Mouse (Mus musculus) splenic B cell, adult 2 months (primary cell): ENCODE data around the gene Ofcc1.

Experiments
- DNase-seq: peaks from one replicate; pipeline ENCODE4 v3.0.0-alpha.2; 2011; ENCODE audit warnings: low read depth, low spot score
- H3K27me3 ChIP-seq: 2 replicates; pipeline ENCODE4 v1.6.1; 2012; ENCODE audit warnings: mild to moderate bottlenecking, low read length, moderate library complexity, mixed read lengths; ENCODE audit not compliant: control insufficient read depth, poor library complexity, insufficient read depth, severe bottlenecking
- H3K36me3 ChIP-seq: 2 replicates; pipeline ENCODE4 v1.6.1; 2012; ENCODE audit warnings: mild to moderate bottlenecking, low read length, moderate library complexity, mixed read lengths; ENCODE audit not compliant: control insufficient read depth, poor library complexity, insufficient read depth, severe bottlenecking

Ofcc1 gene

GRCm38 (mm10) chr13:40361288-40361687, at the start of gene Ofcc1:
Gene Ofcc1, minus strand, starts transcription at chr13:40361450.
- no peak for DNase-seq
- H3K27me3 ChIP-seq, result no peaks in the 10 kb centered on the region
- no peaks in the 10 kb centered on the region for H3K36me3 ChIP-seq

GRCm38 (mm10) chr13:40390120-40390519, 28.9 kb upstream of the Ofcc1 start:
- Histone ChIP-seq H3K36me3 (no peaks in the 10 kb centered on the region), H3K27me3 (no peaks in the 10 kb centered on the region)
- DNase-seq, result no peak

- no peaks in the 10 kb centered on the region for H3K36me3 ChIP-seq
- no peaks in the 10 kb centered on the region for H3K27me3 ChIP-seq
- DNase-seq, result no peak
These were observed 26.2 kb upstream of the Ofcc1 start for GRCm38 (mm10) chr13:40387446-40387845.

GRCm38 (mm10) chr13:40384962-40385361, 23.7 kb upstream of the Ofcc1 start:
- H3K27me3 ChIP-seq, result no peaks in the 10 kb centered on the region
- no peaks in the 10 kb centered on the region for H3K36me3 ChIP-seq
- no peak for DNase-seq

- DNase-seq, result no peak
- Histone ChIP-seq H3K36me3 (no peaks in the 10 kb centered on the region), H3K27me3 (no peaks in the 10 kb centered on the region)
These were observed 15.5 kb upstream of the Ofcc1 start for GRCm38 (mm10) chr13:40376773-40377172.

- no peaks in the 10 kb centered on the region for H3K36me3 ChIP-seq
- H3K27me3 ChIP-seq, result no peaks in the 10 kb centered on the region
- no peak for DNase-seq
These were observed 5.5 kb upstream of the Ofcc1 start for GRCm38 (mm10) chr13:40366762-40367161.

- Histone ChIP-seq H3K27me3 (no peaks in the 10 kb centered on the region), H3K36me3 (no peaks in the 10 kb centered on the region)
- no peak for DNase-seq
These were observed 3.6 kb upstream of the Ofcc1 start for GRCm38 (mm10) chr13:40364855-40365254.

- no peaks in the 10 kb centered on the region for H3K36me3 ChIP-seq
- DNase-seq, result no peak
These were observed 558 bp downstream of the Ofcc1 start for GRCm38 (mm10) chr13:40360692-40361091.

GRCm38 (mm10) chr13:40347045-40347444, 14.2 kb downstream of the Ofcc1 start:
- DNase-seq, result no peak
- Histone ChIP-seq H3K27me3 (no peaks in the 10 kb centered on the region), H3K36me3 (no peaks in the 10 kb centered on the region)

More at GRCm38 (mm10) chr13:40360692-40361091, 558 bp downstream of the Ofcc1 start:
- H3K27me3 ChIP-seq, result no peaks in the 10 kb centered on the region

- no peaks in the 10 kb centered on the region for H3K36me3 ChIP-seq
- no peaks in the 10 kb centered on the region for H3K27me3 ChIP-seq
- no peak for DNase-seq
These were observed 37.9 kb downstream of the Ofcc1 start for GRCm38 (mm10) chr13:40323301-40323700.

GRCm38 (mm10) chr13:40320814-40321525, 40.3 kb downstream of the Ofcc1 start:
- H3K27me3 ChIP-seq, result no peaks in the 10 kb centered on the region
- no peaks in the 10 kb centered on the region for H3K36me3 ChIP-seq
- DNase-seq, result no peak

GRCm38 (mm10) chr13:40317731-40318130, 43.5 kb downstream of the Ofcc1 start:
- H3K27me3 ChIP-seq, result no peaks in the 10 kb centered on the region
- no peak for DNase-seq
- no peaks in the 10 kb centered on the region for H3K36me3 ChIP-seq

GRCm38 (mm10) chr13:40315158-40315792, 46.0 kb downstream of the Ofcc1 start:
- no peak for DNase-seq
- no peaks in the 10 kb centered on the region for H3K27me3 ChIP-seq
- no peaks in the 10 kb centered on the region for H3K36me3 ChIP-seq

- DNase-seq, result no peak
- no peaks in the 10 kb centered on the region for H3K36me3 ChIP-seq
- H3K27me3 ChIP-seq, result no peaks in the 10 kb centered on the region
These were observed 68.4 kb downstream of the Ofcc1 start for GRCm38 (mm10) chr13:40292891-40293290.

GRCm38 (mm10) chr13:40290846-40291245, 70.4 kb downstream of the Ofcc1 start:
- H3K27me3 ChIP-seq, result no peaks in the 10 kb centered on the region
- DNase-seq, result no peak
- H3K36me3 ChIP-seq, result no peaks in the 10 kb centered on the region
